Mouse (Mus musculus): ENCODE data around the gene Msi1. TPM values are rescaled to one million over a fixed set of nuclear protein-coding genes. Genes with fewer than 3 reads are reported as not detected.

The Msi1 gene
- total RNA-seq, 2 experiments from 2014 or later: 6.2 to 6.5 TPM

GRCm38 (mm10) chr5:115464408-115465115 is 35.2 kb downstream of the Msi1 start:
- DNase-seq (ENCODE audit: low spot score in 2 of 2): no peak

- DNase-seq (ENCODE audit: low spot score in 2 of 2): no peak
These were observed 36.4 kb downstream of the Msi1 start, which contains the start of gene Pla2g1b for GRCm38 (mm10) chr5:115465642-115466420. Pla2g1b (plus strand) TSS chr5:115466262.

- DNase-seq (ENCODE audit: low spot score in 2 of 2): no peak
These were observed 40.4 kb downstream of the Msi1 start for GRCm38 (mm10) chr5:115469791-115470190.

- DNase-seq (ENCODE audit: low spot score in 2 of 2): no peak
These were observed 41.5 kb downstream of the Msi1 start for GRCm38 (mm10) chr5:115470766-115471531.

GRCm38 (mm10) chr5:115473191-115473590 is 43.8 kb downstream of the Msi1 start:
- DNase-seq (ENCODE audit: low spot score in 2 of 2): no peak

- no peak for DNase-seq (ENCODE audit: low spot score in 2 of 2)
These were observed 44.9 kb downstream of the Msi1 start for GRCm38 (mm10) chr5:115474174-115474828.

- DNase-seq (ENCODE audit: low spot score in 2 of 2): no peak
These were observed 46.1 kb downstream of the Msi1 start for GRCm38 (mm10) chr5:115475337-115476106.

- DNase-seq (ENCODE audit: low spot score in 2 of 2): no peak
These were observed 46.8 kb downstream of the Msi1 start for GRCm38 (mm10) chr5:115476107-115476727.

- DNase-seq (ENCODE audit: low spot score in 2 of 2): no peak
These were observed 50.2 kb downstream of the Msi1 start for GRCm38 (mm10) chr5:115479561-115479960.

GRCm38 (mm10) chr5:115480101-115480500 is 50.7 kb downstream of the Msi1 start:
- no peak for DNase-seq (ENCODE audit: low spot score in 2 of 2)

- no peak for DNase-seq (ENCODE audit: low spot score in 2 of 2)
These were observed 53.2 kb downstream of the Msi1 start for GRCm38 (mm10) chr5:115482390-115483265.

- no peak for DNase-seq (ENCODE audit: low spot score in 2 of 2)
These were observed 54.0 kb downstream of the Msi1 start for GRCm38 (mm10) chr5:115483385-115483784.

GRCm38 (mm10) chr5:115483947-115484920 is 54.8 kb downstream of the Msi1 start, which contains the start of gene Sirt4:
Sirt4 (minus strand) TSS chr5:115484725.
- DNase-seq (ENCODE audit: low spot score in 2 of 2): peak in 1 of 2 experiments; percentile 70

GRCm38 (mm10) chr5:115484996-115485395 is 55.6 kb downstream of the Msi1 start:
- DNase-seq (ENCODE audit: low spot score in 2 of 2): no peak

GRCm38 (mm10) chr5:115485489-115486205 is 56.2 kb downstream of the Msi1 start:
- no peak for DNase-seq (ENCODE audit: low spot score in 2 of 2)

- DNase-seq (ENCODE audit: low spot score in 2 of 2): no peak
These were observed 57.3 kb downstream of the Msi1 start for GRCm38 (mm10) chr5:115486726-115487125.

GRCm38 (mm10) chr5:115487353-115487752 is 58.0 kb downstream of the Msi1 start:
- no peak for DNase-seq (ENCODE audit: low spot score in 2 of 2)

Data from gastrocnemius, postnatal 4 days (tissue).